Mouse (Mus musculus) forebrain, embryonic 16.5 days (tissue): Measurements from ENCODE around the gene Olfr506. TPM values are rescaled to one million over a fixed set of nuclear protein-coding genes. Genes with fewer than 3 reads are reported as not detected.

Source experiments
- polyA plus RNA-seq: library from polyadenylated mRNA; unstranded; fragments of >200 nt; fragmentation: Nextera tagmentation; extraction: Ambion mirVana; gene quantifications from 2 replicates; pipeline ENCODE4 v1.2.1, GENCODE M21; 2015

Olfr506 gene
- polyA plus RNA-seq, 1 experiment from 2014 or later = not detected

Other genes starting within 250 kb of the Olfr506 start
- not detected in 2 replicates for gene Olfr494, start 245.5 kb upstream of the Olfr506 start, polyA plus RNA-seq
- gene Olfr495, start 217.6 kb upstream of the Olfr506 start, polyA plus RNA-seq = not detected in 2 replicates
- gene Olfr497, start 190.4 kb upstream of the Olfr506 start, polyA plus RNA-seq = not detected in 2 replicates
- gene Olfr498, start 145.5 kb upstream of the Olfr506 start, polyA plus RNA-seq = not detected in 2 replicates
- not detected in 2 replicates for gene Olfr502, start 85.7 kb upstream of the Olfr506 start, polyA plus RNA-seq
- gene Olfr503, start 66.3 kb upstream of the Olfr506 start, polyA plus RNA-seq = not detected in 2 replicates
- gene Olfr504, start 45.0 kb upstream of the Olfr506 start, polyA plus RNA-seq = not detected in 2 replicates
- not detected in 2 replicates for gene Olfr507, start 11.0 kb downstream of the Olfr506 start, polyA plus RNA-seq
- gene Olfr508, start 19.2 kb downstream of the Olfr506 start, polyA plus RNA-seq = not detected in 2 replicates
- gene Olfr509, start 41.1 kb downstream of the Olfr506 start, polyA plus RNA-seq = 0.06 TPM in 1 of 2 replicates, not detected in the other
- gene Olfr510, start 55.6 kb downstream of the Olfr506 start, polyA plus RNA-seq = not detected in 2 replicates
- not detected in 2 replicates for gene Olfr512, start 102.5 kb downstream of the Olfr506 start, polyA plus RNA-seq
- gene Olfr513, start 140.2 kb downstream of the Olfr506 start, polyA plus RNA-seq = not detected in 2 replicates
- not detected in 2 replicates for gene Olfr514, start 215.2 kb downstream of the Olfr506 start, polyA plus RNA-seq
- not detected in 2 replicates for gene Olfr516, start 239.7 kb downstream of the Olfr506 start, polyA plus RNA-seq